Mouse (Mus musculus): ENCODE measurements around the gene Neurod6.

GRCm38 (mm10) chr6:55646824-55647560 lies 34.1 kb downstream of the Neurod6 start:
- TF ChIP-seq POLR2A (IDR thresholded peaks at IDR 0.05; ENCODE audit: insufficient read depth, low read length) (no peak), CTCF (IDR thresholded peaks at IDR 0.05; ENCODE audit: low read depth, low read length) (no peak)
